Mouse (Mus musculus) thymus, postnatal 0 days (tissue): ENCODE results near the gene Tsen2. TPM values are rescaled to one million over a fixed set of nuclear protein-coding genes. Genes with fewer than 3 reads are reported as not detected.
A peak's percentile ranks its signal among the peaks of the same experiment; 100 is the strongest.

Experiments
- DNase-seq: peaks from one replicate; pipeline ENCODE4 v3.0.0-alpha.2; 2015; ENCODE audit warnings: low spot score
- polyA plus RNA-seq: library from polyadenylated mRNA; unstranded; fragments of >200 nt; fragmentation: Nextera tagmentation; extraction: Ambion mirVana; gene quantifications from 2 replicates; pipeline ENCODE4 v1.2.1, GENCODE M21; 2015

Gene Tsen2
- 18.1 and 21.0 TPM in 2 replicates for polyA plus RNA-seq

DNA sequence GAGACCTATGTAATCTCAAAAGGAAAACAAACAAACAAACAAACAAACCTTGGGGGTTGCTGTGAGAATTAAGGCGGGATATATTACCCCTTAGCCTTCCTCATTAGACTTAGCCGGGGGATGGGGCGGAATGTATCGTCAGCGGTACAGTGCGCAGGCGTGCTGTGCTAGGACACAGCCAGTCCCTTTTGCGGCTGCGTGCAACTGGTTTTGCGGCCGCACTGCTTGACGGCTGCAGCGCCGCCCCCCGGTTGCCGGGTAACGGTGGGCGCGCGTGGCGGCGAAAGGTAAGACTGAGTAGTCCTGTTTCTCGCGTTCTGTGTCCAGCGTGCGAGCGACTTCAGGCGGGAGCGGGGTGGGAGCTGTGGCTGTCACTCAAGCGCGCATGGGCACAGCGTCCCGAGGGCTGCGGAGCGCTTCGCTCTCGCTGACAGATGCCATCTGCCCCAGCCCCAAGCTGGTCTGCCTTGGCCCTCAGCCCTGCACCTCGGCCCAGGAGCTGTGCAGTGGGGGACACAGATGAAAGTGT is at the start of gene Tsen2:
Gene Tsen2 (plus strand): TSS at position 223 of the 529 bp plus-strand sequence.
- DNase-seq: peak; percentile 96

DNA sequence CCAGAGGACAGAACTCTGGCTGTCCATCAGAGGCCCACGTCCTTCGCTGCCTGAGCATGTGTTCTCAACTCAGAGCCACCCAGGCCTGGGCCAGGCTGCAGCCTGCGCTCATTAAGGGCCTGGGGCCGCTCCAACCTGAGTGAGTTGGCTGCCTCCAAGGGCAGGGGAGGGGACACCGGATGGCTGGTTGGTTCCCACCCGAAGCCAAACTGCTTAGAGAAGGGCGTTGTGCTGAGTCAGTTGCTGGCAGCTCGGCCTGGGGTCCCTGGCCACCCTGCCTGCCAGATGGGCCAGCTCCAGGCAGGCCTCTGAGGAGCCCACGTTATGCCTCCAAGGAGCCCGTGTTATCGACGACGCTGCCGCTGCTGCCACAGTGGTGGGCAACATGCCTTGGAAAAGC is 44.9 kb upstream of the Tsen2 start:
- DNase-seq: no peak

DNA sequence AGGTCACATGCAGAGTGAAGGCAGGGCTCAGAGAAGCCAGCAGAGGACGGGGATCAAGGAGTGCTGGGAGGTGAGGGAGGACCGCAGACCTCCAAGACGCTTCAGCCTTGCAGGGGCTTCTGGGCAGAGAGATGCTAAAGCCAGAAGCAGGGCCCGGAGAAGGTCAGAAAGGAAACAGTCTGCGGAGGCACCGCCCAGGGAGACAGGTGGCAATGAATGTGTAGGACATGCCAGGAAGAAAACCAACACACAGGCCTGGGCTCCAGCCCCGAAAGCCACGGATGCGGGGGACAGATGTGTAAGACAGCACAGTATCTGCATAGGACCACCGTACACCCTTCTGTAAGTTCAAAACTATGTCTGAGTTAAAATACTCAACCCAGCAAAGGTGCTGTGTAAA is 44.2 kb upstream of the Tsen2 start:
- no peak for DNase-seq

DNA sequence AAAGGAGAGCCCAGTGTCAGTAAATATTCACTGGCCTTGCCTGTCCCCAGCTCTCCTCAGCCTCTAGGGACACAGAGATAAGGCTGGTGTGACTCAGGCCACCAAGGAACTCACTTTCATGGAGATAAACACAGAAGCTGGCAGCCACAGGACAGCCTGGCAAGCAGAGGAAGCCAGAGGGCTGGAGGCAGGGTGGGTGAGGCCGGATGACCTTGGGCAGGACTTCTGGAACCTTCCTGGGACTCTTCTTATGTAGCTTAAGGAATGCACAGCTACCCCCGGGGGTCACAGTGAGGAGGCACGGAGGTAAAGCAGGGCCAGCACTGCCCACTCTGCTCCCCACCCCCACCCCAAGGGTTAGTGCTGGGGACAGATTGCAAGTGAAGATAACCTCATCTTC is 43.3 kb upstream of the Tsen2 start:
- DNase-seq: no peak

DNA sequence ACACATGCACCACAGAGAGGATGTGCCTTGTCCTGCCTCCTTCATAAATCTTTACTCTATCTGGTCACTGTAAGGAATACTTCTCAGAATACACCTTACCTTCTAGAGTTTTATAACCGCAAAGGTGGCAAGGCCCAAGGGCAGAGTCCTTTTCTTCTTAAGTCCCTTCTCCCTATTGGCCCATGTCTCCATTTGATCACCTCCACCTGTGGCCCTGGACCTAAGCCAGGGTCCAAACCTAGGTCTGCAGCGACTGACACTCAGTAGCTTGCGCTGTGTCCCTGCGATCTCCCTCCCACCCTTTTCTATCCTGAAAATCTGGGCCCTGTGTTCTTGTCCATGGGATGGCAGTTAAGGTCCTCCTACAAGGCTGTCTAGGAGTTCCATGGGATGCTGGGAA is 41.4 kb upstream of the Tsen2 start:
- no peak for DNase-seq

DNA sequence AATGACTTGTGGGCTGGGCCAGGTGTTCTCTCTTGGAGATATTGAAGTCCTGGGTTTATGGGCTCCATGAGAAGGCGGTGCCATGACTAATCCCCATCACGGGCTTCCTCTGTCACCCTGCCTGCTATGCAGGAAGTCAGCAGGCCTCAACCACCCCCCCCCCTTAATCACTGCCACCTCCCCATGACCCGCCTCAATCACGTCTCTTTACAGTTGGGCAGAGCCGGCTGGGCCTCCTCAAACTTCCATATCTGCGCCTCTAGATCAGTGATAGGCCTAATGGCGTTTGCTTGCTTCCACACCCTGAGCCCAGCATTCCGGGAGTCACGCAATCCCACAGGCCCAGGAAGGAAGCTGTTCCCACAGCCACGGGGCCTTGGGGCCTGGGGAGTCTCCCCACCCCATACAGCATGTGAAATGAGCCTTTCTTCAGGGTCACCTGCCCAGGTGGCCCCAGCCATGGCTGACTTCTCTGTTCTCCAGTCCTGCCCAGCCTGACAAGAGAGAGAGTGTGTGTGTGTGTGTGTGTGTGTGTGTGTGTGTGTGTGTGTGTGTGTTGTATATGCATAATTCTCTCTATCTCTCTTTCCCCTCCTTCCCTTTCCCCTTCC is 40.8 kb upstream of the Tsen2 start:
- no peak for DNase-seq

DNA sequence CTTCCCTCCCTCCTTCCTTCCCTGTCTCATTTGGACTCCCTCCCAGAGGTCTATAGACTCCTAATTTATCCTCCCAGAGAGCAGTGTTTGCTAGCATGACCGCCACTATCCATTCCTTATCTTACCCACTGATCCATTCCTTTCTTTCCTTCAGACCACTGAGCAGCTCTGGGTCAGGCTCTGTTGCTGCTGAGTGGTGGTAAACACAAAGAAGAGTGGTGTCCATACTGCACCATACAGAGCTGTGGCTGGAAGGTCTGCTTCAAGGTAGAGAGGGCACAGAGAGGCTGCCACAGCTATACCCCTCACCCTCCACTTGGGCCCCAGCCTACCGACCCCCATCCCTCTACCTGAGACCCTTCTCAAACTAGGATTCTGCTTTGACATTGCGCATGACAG is 40.3 kb upstream of the Tsen2 start:
- no peak for DNase-seq

DNA sequence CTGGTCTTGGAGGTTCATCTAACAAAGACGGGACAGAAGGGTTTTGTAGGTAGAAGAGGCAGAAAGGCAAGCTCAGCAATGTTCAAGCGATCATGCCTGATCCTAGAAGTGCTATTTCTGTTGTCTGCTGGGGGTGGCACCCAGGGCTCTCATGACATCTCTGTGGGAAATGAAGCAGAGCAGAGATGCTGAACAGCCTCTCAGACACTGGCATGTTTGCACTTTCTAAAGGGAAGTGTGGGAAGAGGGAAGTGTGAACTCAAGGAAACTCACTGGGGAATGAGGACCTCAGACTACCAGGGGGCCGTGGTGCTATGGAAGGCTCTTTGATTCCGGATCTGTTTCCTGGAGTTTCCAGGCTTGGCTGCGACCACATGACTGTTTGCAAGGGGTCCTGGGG is 39.5 kb upstream of the Tsen2 start:
- DNase-seq: no peak

DNA sequence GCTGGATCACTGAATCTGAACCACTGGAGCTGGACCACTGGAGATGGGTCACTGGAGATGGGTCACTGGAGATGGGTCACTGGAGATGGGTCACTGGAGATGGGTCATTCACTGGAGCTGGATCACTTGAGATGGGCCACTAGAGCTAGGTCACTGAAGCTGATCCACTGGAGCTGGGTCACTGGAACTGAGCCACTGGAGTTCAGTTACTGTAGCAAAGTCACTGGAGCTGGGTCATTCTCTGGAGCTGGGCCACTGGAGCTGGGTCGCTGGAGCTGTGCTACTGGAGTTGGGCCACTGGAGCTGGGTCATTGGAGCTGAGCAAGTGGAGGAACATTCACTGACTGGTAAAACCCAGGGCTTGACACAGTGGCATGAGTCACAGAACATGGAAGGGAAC is 38.0 kb upstream of the Tsen2 start:
- DNase-seq: no peak

DNA sequence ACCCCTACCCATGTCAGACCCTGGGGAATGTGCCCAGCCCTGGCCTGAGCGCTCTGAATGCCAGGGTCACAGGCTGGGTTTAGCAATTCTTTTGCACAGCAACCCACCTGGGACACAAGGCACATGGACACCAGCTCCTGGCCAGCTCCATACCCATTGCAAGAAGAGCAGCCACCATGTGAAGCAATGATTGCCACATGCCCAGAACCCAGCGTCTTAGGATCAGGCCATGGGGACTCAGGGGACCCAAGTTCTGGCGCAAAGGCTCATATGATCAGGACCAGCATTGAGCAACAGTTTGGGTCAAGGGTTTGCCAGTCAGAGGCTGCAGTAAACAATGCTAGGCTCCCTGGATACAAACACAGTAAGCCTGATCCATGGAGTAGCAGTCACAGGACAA is 33.0 kb upstream of the Tsen2 start:
- no peak for DNase-seq

DNA sequence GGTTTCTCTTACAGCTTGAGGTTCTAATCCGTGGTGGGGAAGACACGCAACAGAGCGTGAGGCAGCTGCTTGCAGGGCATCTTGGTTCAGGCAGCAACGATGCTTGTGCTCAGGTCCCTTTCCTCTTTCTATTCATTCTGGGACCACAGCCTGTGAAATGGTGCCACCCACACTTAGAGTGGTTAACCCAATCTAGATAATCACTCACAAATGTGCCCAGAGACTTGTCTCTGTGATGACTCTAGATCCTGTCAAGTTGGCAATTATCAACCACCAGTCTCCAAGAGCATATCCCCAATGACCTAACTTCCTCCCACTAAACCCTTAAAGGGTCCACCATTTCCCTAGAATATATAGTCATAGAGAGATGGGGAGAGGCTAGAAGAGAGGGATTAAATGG is 31.3 kb upstream of the Tsen2 start:
- DNase-seq: no peak

DNA sequence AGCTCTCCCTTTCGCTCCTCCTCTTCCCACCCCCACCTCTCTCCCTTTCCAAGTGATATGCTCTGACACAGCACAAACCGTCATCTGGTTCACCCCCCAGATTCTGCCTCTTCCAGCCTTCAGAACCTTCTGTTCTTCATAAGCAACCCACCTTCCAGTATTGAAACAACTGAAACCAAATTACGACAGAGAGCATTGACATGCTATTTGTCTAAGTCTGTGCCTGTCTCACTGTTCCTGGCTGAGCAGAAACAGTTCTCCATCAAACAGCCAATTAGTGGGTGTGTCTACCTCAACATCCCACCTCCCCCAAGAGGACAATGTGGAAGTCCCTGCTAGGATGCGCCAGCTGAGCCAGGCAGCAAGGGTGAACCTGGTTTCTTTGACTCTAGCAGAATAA is 26.6 kb upstream of the Tsen2 start:
- no peak for DNase-seq

DNA sequence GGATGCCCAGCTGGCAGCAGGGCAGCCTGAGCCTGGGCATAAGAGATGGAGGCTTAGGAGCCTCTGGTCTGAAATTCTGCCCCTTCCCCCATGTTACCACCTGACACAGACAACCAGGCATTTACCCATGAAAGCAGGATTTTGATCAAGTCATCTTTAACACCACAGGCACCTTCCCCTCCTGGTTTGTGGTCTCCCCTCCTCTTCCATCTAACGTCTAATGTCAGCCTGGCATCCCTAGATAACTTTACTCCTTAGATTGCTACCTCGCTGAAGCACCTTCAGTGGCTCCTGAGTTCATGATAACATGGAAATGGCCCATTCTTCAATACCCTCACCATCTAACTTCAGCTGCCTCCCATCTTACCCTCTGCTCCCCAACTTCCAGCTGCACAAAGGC is 26.1 kb upstream of the Tsen2 start:
- DNase-seq: no peak

DNA sequence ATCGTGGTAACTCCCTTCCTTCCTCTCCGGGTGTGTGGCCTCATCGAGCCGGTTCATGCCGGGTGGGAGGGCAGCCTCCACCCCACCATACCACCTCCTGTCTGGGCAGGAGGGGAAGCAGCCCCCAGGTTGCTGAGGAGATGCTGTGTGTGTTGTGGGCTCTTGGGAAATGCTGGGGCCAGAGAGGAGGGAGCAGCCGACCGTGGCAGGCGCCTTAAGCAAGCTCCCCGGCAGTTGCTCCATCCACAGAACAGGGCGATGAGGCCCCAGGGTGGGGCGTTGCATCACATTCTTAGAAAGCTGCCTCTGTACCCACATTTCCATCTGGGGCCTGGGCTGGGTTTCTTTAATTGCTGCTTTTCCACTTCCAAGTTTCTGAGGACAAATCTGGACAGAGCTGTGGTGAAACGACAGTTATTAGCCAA is 25.2 kb upstream of the Tsen2 start:
- peak; percentile 69 for DNase-seq

DNA sequence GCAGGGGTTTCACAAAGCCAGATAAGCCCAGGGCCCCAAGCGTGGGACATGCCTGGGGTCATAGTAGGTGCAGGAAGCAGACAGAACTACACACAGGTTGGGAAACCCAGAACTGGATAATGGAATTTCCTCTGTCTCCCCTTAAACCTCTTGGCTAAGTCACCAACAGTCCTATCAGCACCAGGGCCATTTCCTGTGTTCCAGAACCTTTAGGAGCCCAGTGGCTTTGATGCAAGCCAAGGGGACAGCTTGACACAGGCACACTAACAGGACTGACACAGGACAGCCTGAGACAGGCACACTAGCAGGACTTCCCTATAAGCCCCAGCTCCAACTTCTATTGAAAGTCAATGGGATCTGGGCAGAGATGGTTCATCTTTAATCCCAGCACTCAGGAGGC is 22.5 kb upstream of the Tsen2 start:
- DNase-seq: no peak

DNA sequence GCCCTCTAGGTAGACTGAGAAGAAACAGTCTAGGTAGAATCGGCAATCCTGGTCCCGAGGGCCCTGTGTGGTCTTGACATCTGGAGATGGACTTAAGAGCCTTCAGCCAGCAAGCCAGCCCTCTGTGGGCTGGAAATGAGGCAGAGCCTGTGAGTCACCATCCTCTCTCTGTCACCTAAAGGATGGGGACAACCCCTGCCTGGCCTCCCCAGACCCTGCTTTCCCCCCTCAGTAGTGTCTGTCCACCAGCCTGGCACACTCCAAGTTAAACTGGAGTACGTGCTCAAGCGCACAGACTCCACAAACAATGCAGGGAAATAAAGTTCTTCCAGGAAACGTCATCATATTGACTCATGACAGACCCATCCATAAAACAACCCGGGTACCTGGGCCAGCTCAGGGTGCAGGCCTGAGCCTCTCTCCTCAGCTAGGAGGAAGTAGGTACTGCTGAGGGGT is 21.7 kb upstream of the Tsen2 start:
- DNase-seq: no peak

DNA sequence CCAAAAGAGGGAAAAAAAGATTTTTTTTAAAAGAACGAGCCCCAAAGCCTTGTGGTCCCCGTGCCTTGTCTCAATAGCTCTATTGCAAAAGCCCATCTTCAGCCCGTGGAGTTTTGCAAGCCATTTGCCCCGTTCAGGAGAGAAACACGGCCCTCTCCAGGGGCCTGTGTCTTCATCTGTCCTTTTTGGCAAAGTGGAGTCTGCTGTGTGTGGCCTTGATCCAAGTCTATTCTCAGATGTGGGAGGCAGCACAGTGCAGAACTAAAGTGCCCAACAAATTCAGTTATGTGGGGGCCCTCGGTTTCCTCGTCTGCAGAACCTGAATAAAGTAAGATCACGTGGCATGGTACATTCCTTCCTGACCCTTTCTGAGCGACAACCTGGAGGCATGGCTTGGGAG is 21.3 kb upstream of the Tsen2 start:
- DNase-seq: no peak

DNA sequence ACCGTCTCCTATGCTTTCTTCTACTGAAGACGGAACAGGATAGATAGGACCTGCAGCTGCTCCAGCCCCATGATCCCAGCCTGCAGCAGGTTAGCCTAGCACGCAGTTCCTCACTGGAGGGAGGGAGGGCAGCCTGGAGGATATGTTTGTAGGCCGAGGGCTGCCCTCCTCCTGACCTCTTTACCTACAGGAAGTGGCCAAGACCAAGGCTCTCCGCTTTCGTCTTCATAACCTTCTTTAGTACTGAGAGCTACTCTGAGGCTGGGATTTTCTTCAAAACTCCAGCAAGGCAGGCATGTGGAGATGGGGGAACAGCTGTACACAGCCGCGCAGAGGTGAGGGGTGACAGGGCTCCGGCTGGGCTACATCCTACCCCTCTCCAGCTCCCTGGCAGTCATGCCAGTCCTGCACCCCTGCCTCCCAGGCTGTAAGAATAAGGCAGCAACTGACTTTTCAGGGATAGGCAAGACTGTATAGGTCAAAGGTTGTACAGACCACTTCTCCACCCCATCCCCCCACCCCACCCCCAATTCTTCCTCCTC is 19.9 kb upstream of the Tsen2 start:
- DNase-seq: peak; percentile 32

DNA sequence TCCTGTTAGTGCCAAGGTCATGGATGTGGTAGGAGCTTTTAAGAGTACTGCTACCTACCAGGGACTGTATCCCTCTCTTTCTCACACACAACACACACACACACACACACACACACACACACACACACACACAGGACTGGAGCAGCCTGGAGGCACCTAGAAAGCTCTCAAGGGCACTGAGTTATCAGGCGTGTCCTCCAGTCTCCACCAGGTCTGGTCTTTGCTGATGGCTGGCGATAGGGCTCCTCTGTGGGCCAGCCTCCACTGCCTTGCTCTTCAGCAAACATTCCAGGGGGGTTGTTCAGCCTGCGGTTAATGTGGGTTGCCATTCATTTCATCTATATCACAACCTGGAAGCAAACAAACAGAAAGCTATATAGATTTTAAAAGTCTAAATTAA is 17.0 kb upstream of the Tsen2 start:
- DNase-seq: no peak

DNA sequence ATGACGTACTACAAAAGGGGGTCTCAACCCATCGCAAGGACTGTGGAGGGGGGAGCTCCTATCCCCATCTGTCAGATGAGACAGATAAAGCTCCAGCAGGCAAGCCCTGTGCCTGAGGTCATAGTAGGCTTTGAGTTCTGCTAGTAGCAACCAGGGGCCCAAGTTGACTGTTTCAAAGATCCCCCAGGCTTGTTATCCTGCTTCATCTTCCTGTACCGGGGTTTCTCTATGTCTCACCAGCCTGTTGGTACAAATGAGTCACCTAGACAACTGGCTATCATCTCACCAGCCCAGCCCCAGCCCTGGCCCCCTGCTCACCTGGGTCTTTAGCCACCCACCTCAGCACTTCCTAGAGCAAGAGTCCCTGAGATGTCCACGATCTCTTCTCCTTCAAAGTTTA is 16.1 kb upstream of the Tsen2 start:
- DNase-seq: no peak

DNA sequence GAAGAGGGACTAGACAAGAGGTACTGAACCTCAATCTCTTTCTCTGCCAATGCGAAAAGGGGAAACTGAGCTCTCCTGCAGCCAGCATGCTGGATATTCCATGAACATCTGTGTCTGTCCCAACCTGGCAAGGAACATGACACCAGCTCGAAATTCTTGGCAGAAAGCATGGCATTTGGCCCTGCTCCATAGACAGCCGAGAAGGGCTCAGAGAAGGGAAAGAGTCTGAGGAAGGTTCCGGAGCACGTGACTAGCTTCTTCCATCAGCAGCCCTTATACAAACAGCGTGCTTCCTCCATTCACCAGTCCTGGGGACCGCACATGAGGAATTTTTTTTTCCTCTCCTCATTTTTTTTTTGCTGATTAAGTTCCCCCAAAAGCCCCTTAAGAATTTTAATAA is 9.8 kb upstream of the Tsen2 start:
- DNase-seq: no peak

DNA sequence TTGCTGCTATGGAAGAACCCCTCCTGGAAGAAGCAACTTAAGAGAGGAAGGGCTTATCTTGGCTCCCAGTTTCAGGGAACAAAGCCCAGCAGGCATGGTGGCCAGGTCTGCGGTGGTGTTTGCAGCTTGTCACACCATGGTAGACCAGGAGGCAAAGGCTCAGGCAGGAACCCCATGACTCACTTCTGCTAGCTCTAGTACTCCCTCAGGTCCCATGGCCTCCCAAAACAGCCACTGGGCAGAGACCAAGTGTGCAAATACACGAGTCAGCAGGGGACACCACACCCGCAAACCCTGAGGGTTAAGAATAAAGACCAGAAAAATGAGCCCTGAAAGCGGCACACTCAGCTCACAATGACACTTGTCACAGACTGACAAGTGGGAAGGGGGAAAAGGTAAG is 8.3 kb upstream of the Tsen2 start:
- no peak for DNase-seq

DNA sequence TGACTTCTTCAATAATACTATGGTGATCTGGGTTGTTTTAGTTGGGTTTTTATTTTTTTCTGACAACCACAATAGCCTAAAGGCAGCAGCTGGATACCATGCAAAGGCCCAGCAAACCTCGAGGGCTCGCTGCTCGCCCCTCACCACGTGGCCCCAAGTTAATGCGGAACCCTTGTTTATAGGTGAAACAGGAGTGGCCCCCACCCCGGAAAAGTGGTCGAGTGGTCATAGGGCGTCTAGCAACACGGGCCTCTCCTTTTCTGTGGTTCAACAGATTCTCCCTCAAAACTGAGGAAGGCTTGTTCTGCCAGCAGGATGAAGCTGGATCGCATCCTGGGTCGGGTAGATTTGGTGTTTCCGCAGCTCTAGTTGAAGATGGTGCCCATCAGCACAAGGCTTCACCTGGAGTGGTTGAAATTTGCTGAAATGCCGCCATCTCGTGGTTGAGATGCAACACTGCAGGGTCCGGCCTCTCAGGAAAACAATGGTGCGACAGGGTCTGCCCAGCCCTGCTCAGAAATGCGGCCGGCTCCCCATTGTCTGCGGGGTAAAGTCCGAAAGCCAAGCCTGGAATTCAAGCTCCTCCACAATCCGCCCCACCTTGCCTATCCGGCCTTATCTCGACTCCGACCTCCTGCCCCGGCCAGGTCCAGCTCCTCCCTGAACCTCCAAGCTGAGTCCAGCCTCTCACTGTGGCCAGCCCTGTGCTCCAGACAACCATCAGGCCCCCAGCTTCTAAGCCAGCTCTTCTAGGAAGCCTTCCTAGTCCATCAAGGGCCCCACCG is 5.6 kb upstream of the Tsen2 start:
- DNase-seq: peak; percentile 84
